Mouse (Mus musculus) midbrain, embryonic 10.5 days (tissue): ENCODE data around the gene Rnf41. TPM values are rescaled to one million over a fixed set of nuclear protein-coding genes. Genes with fewer than 3 reads are reported as not detected.

ENCODE experiments used
- DNase-seq: peaks from one replicate; pipeline ENCODE4 v3.0.0-alpha.2; 2017; ENCODE audit warnings: low spot score
- H3K27ac ChIP-seq: fragments of 300-500 bp; sonication (generic); replicated peaks from 2 replicates; pipeline ENCODE4 v1.5.1; 2016; ENCODE audit warnings: mild to moderate bottlenecking
- H3K27me3 ChIP-seq: fragments of 300-500 bp; sonication (generic); 2 replicates; pipeline ENCODE4 v1.6.1; 2016; ENCODE audit warnings: low read depth, mild to moderate bottlenecking; ENCODE audit not compliant: poor library complexity, severe bottlenecking
- H3K36me3 ChIP-seq: fragments of 300-500 bp; sonication (generic); 2 replicates; pipeline ENCODE4 v1.6.1; 2016; ENCODE audit warnings: mild to moderate bottlenecking, moderate library complexity
- H3K4me1 ChIP-seq: fragments of 300-500 bp; sonication (generic); 2 replicates; pipeline ENCODE4 v1.6.1; 2016
- H3K4me3 ChIP-seq: fragments of 300-500 bp; sonication (generic); 2 replicates; pipeline ENCODE4 v1.5.1; 2016; ENCODE audit warnings: mild to moderate bottlenecking, moderate library complexity
- H3K9me3 ChIP-seq: fragments of 300-500 bp; sonication (generic); replicated peaks from 2 replicates; pipeline ENCODE4 v1.6.1; 2016; ENCODE audit warnings: mild to moderate bottlenecking
- WGBS: fragments of 180-500 bp; shearing (Covaris S2); methylation state at CpG from one replicate; pipeline ENCODE4 v1.1.7; 2016; 5-methylcytosine and 5-hydroxymethylcytosine counted together
- polyA plus RNA-seq: library from polyadenylated mRNA; unstranded; fragments of >200 nt; fragmentation: Nextera tagmentation; extraction: Ambion mirVana; gene quantifications from 2 replicates; pipeline ENCODE4 v1.2.1, GENCODE M21; 2016

The Rnf41 gene
- polyA plus RNA-seq, 1 experiment from 2014 or later = 42.0 TPM

GRCm38 (mm10) chr10:128440407-128440806 lies 28.9 kb downstream of the Rnf41 start:
- peaks cover 70% of the 10 kb centered on the region for H3K36me3 ChIP-seq
- WGBS = 70% methylated on average over 10 of the region's 10 CpGs
- H3K27me3 ChIP-seq = no peaks in the 10 kb centered on the region
- H3K9me3 ChIP-seq = no peaks in the 10 kb centered on the region
- no peak overlapping the region for H3K4me3 ChIP-seq
- no peak overlapping the region for H3K27ac ChIP-seq
- no peak for DNase-seq
- no peaks in the 10 kb centered on the region for H3K4me1 ChIP-seq

GRCm38 (mm10) chr10:128441324-128442119 lies 30.1 kb downstream of the Rnf41 start:
- H3K36me3 ChIP-seq = peaks cover 58% of the 10 kb centered on the region
- no peaks in the 10 kb centered on the region for H3K27me3 ChIP-seq
- H3K4me1 ChIP-seq = no peaks in the 10 kb centered on the region
- H3K4me3 ChIP-seq = no peak overlapping the region
- no peaks in the 10 kb centered on the region for H3K9me3 ChIP-seq
- DNase-seq = no peak
- WGBS = 92% methylated on average over 10 of the region's 10 CpGs
- H3K27ac ChIP-seq = no peak overlapping the region

GRCm38 (mm10) chr10:128442718-128443117 lies 31.3 kb downstream of the Rnf41 start:
- Histone ChIP-seq H3K9me3 (no peaks in the 10 kb centered on the region), H3K4me3 (no peak overlapping the region), H3K27ac (no peak overlapping the region), H3K4me1 (no peaks in the 10 kb centered on the region), H3K36me3 (peaks cover 47% of the 10 kb centered on the region), H3K27me3 (no peaks in the 10 kb centered on the region)
- 94% methylated on average over 1 of the region's 1 CpGs for WGBS
- DNase-seq = no peak

- Histone ChIP-seq H3K27me3 (no peaks in the 10 kb centered on the region), H3K9me3 (no peaks in the 10 kb centered on the region), H3K4me3 (no peak overlapping the region), H3K36me3 (peaks cover 30% of the 10 kb centered on the region), H3K27ac (no peak overlapping the region), H3K4me1 (no peaks in the 10 kb centered on the region)
- DNase-seq = no peak
- 80% methylated on average over 6 of the region's 6 CpGs for WGBS
Observed at GRCm38 (mm10) chr10:128444354-128444753, 32.9 kb downstream of the Rnf41 start.

- no peak for DNase-seq
- H3K4me3 ChIP-seq = no peak overlapping the region
- H3K27me3 ChIP-seq = no peaks in the 10 kb centered on the region
- no peaks in the 10 kb centered on the region for H3K4me1 ChIP-seq
- H3K27ac ChIP-seq = no peak overlapping the region
- H3K36me3 ChIP-seq = peaks cover 20% of the 10 kb centered on the region
- 80% methylated on average over 4 of the region's 4 CpGs for WGBS
- H3K9me3 ChIP-seq = no peaks in the 10 kb centered on the region
Observed at GRCm38 (mm10) chr10:128445407-128445806, 34.0 kb downstream of the Rnf41 start.

- WGBS = 86% methylated on average over 6 of the region's 6 CpGs
- DNase-seq = no peak
Observed at GRCm38 (mm10) chr10:128451014-128451413, 39.6 kb downstream of the Rnf41 start.

GRCm38 (mm10) chr10:128454471-128454870 lies 43.0 kb downstream of the Rnf41 start:
- H3K27ac ChIP-seq = 0 out of 2 replicates have a peak overlapping the region, but pooled peaks have one; percentile 69

More at GRCm38 (mm10) chr10:128451014-128451413, 39.6 kb downstream of the Rnf41 start:
- H3K4me3 ChIP-seq = no peak overlapping the region
- H3K36me3 ChIP-seq = no peaks in the 10 kb centered on the region
- no peak overlapping the region for H3K27ac ChIP-seq
- no peaks in the 10 kb centered on the region for H3K27me3 ChIP-seq
- H3K4me1 ChIP-seq = no peaks in the 10 kb centered on the region
- H3K9me3 ChIP-seq = no peaks in the 10 kb centered on the region

GRCm38 (mm10) chr10:128455280-128455679 lies 43.8 kb downstream of the Rnf41 start:
- WGBS = 2% methylated on average over 6 of the region's 6 CpGs
- Histone ChIP-seq H3K27me3 (peaks cover 10% of the 10 kb centered on the region), H3K9me3 (no peaks in the 10 kb centered on the region), H3K27ac (peak overlapping the region; percentile 69), H3K4me1 (peaks cover 4% of the 10 kb centered on the region), H3K4me3 (peak overlapping the region; percentile 26; the same call in 1 of the 2 replicates), H3K36me3 (no peaks in the 10 kb centered on the region)
- DNase-seq = peak; percentile 74

More at GRCm38 (mm10) chr10:128454471-128454870, 43.0 kb downstream of the Rnf41 start:
- WGBS = 77% methylated on average over 3 of the region's 3 CpGs
- Histone ChIP-seq H3K36me3 (no peaks in the 10 kb centered on the region), H3K9me3 (no peaks in the 10 kb centered on the region), H3K4me3 (peak overlapping the region; percentile 26; the same call in 1 of the 2 replicates), H3K27me3 (peaks cover 10% of the 10 kb centered on the region), H3K4me1 (no peaks in the 10 kb centered on the region)
- no peak for DNase-seq

GRCm38 (mm10) chr10:128457676-128458075 lies 46.2 kb downstream of the Rnf41 start:
- H3K4me1 ChIP-seq = peaks cover 13% of the 10 kb centered on the region
- H3K27ac ChIP-seq = no peak overlapping the region
- H3K36me3 ChIP-seq = peaks cover 19% of the 10 kb centered on the region
- DNase-seq = no peak
- WGBS = 88% methylated on average over 6 of the region's 6 CpGs
- peak overlapping the region; percentile 94; the same call in 1 of the 2 replicates for H3K4me3 ChIP-seq
- H3K27me3 ChIP-seq = peaks cover 15% of the 10 kb centered on the region
- no peaks in the 10 kb centered on the region for H3K9me3 ChIP-seq

GRCm38 (mm10) chr10:128458348-128458718 lies 46.9 kb downstream of the Rnf41 start:
- DNase-seq = peak; percentile 91
- Histone ChIP-seq H3K4me3 (peak overlapping the region; percentile 94), H3K27ac (peak overlapping the region; percentile 98), H3K9me3 (no peaks in the 10 kb centered on the region), H3K27me3 (peaks cover 15% of the 10 kb centered on the region), H3K36me3 (peaks cover 25% of the 10 kb centered on the region), H3K4me1 (peaks cover 13% of the 10 kb centered on the region)
- WGBS = under 1% methylated on average over 29 of the region's 29 CpGs

GRCm38 (mm10) chr10:128458719-128459408 lies 47.4 kb downstream of the Rnf41 start, which contains the start of gene Smarcc2:
Smarcc2 (plus strand) TSS chr10:128459248.
- H3K4me1 ChIP-seq = peaks cover 13% of the 10 kb centered on the region
- peak within 1 kb of the TSS; percentile 94 for H3K4me3 ChIP-seq
- no peaks in the 10 kb centered on the region for H3K9me3 ChIP-seq
- peak; percentile 84 for DNase-seq
- under 1% methylated on average over 85 of the region's 86 CpGs for WGBS
- peaks cover 15% of the 10 kb centered on the region for H3K27me3 ChIP-seq
- peaks cover 31% of the 10 kb centered on the region for H3K36me3 ChIP-seq
- H3K27ac ChIP-seq = peak within 1 kb of the TSS; percentile 98

GRCm38 (mm10) chr10:128459409-128460269 lies 48.2 kb downstream of the Rnf41 start:
- Histone ChIP-seq H3K27ac (peak overlapping the region; percentile 98), H3K9me3 (no peaks in the 10 kb centered on the region), H3K27me3 (peaks cover 15% of the 10 kb centered on the region), H3K4me3 (peak overlapping the region; percentile 94), H3K4me1 (peaks cover 13% of the 10 kb centered on the region), H3K36me3 (peaks cover 38% of the 10 kb centered on the region)
- WGBS = 1% methylated on average over 39 of the region's 67 CpGs
- DNase-seq = peak; percentile 68
